Mouse (Mus musculus) gastrocnemius, postnatal 4 days (tissue): ENCODE results near the gene Ermp1. TPM values are rescaled to one million over a fixed set of nuclear protein-coding genes. Genes with fewer than 3 reads are reported as not detected.
"Not testable (repeated sequence)": the region's sequence is repeated elsewhere in the genome, so short reads cannot be mapped to it uniquely, and the experiment has no call there.

Experiments
- DNase-seq, 2 experiments: peaks; one replicate each; pipeline ENCODE4 v3.0.0; 2021 to 2022; ENCODE audit warnings: low spot score in 2 of 2, mixed read lengths in 2 of 2
- total RNA-seq, 2 experiments: library from RNA; stranded (reverse); gene quantifications; 2 replicates each; pipeline ENCODE4 v1.2.3; 2021

Ermp1 gene
- total RNA-seq, 2 experiments from 2014 or later = 11.5 to 13.0 TPM

- no peak for DNase-seq
Observed at GRCm38 (mm10) chr19:29603548-29604353, 44.5 kb downstream of the Ermp1 start.

DNA sequence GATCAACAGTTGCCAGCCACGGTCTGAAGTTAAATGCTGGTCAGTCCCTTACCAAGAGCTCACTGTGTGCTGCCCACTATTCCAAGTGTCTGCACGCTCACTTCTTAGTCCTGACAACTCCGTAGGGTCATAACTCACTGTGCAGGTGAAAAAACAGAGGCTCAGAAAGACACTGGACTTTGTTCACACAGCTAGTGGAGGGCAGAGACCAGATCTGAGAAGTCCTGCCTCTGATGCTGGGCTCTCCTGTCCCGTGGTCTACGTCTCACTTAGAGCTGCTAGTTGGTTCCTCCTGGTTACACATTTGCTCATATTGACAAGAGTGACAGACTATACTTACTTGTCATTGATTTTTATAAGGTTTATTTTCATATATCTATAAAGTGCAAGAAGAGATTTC, 49.2 kb downstream of the Ermp1 start:
- DNase-seq = no peak

GRCm38 (mm10) chr19:29596985-29597384, 51.2 kb downstream of the Ermp1 start:
- no peak for DNase-seq

GRCm38 (mm10) chr19:29596276-29596675, 51.9 kb downstream of the Ermp1 start:
- no peak for DNase-seq

DNA sequence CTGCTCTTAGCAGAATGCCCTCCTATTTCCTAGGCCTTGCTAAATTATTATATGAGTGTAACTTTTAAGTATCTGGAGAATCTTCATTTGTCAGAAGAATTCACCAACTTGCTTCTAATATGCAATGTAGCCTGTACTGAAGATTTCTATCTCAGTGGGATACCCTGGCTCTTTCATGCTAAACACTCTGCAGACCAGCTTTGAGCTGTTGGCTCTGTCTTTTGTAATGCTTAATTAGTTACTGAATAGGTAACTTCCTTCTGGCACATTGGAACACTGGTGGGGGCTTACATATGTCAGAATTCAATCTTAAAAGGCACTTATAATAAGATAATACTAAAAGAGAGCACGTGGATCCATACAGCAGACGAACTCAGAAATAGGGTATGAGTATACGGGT, 54.4 kb downstream of the Ermp1 start:
- not testable (repeated sequence) for DNase-seq

GRCm38 (mm10) chr19:29583734-29584133, 64.5 kb downstream of the Ermp1 start:
- DNase-seq = no peak

DNA sequence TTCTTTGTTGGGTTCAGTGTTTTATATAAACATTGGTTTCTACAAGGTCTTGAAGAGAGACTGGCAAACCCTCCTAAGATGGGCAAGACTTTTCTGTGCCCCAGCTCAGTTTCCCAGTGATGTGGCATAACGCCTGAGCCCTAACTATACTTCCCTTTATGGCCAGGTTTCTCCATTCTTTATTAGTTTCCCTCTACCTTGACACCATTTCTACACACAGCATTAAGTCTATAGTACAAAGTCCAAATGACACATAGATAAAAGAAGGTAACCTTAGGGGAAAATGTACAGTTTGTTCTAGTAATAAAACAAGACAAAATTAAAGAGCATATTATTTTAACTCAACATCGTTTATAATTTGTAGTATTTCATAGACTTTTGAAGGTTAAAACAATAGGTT, 65.8 kb downstream of the Ermp1 start:
- no peak for DNase-seq

DNA sequence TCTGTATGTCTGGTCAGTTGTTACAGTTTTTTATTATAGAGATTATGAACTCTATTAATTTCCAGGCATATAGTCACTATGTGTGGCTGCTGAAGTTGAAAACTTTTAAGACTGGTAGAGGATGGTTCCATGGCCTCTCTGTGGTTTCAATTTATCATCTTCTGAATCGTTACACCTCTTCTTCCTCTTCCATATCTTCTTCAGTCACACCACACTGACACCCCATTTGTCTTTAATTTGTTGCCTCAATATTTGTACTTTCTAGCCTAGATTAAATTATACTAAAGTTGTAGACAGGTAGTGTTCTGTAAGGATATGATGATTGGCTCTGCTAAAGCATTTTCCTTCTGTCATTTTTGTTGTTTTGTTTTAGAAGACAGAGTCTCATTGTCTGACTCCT, 81.7 kb downstream of the Ermp1 start:
- DNase-seq = no peak

DNA sequence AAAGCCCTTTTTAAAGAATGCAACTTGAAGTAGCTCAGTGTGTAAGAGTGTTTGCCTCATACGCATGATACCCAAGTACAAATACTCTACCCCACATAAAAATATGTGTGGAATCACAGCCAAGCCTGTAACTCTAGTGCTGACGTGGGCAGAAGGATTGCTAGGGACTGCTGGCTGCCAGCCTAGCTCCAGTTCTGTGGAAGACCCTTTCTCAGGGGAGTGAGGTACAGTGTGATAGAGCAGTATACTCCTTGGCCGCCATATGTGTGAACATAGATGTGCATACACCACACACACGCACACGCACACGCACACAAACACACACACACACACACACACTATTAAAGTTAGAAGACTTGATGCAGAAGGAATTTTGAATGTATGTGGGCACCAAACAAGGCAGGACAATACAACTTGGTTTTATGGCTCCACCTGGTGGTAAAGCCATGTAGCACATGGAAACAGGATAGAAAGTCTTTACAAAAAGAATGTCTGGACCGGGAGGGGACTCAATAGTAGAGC, 84.9 kb downstream of the Ermp1 start:
- DNase-seq = peak; percentile 20 to 60

DNA sequence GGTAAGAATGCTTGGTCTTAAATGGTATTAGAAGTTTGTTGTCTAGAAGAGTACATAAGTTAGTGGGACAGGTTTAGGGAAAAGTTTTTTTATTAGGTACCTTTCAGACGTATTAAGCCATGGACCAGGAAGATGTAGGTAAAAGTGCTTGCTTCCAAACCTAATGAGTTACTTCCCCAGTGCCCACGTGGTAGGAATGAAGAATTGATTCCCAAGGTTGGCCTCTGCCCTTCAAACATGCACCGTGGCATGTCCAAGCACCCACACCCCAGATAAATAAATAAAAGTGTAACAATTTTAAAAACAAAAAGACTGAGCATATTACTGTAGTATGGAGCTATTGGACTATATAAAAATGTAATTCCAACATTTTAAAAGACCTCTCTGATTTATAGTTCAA, 85.6 kb downstream of the Ermp1 start:
- DNase-seq = no peak

DNA sequence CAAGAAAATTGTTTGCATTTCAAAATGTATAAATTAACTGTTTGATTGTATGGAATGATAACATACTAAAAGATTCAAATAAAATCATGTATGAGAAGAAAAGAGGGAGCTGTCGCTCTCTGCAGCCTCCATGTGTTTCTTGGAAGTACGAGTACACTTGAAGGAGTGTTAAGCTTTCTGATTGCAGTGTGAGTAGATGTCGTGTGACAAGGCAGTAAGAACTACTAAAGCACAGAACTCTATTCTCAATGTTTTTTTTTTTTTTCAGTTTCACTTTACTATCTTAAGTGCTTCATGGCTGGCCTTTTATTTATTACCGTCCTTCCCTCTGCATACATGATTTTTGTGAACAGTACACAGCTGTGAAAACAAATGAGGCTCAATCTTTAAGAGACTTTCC, 86.0 kb downstream of the Ermp1 start:
- DNase-seq = no peak

Other genes with a start within 250 kb of the Ermp1 start
- gene Pdcd1lg2, start 237.5 kb downstream of the Ermp1 start, total RNA-seq = not detected
- 10 to 100 TPM; 34.2 to 40.2 TPM for gene Ric1, start 126.1 kb downstream of the Ermp1 start, total RNA-seq
- gene Mlana, start 49.4 kb upstream of the Ermp1 start, total RNA-seq = under 1 TPM in 1 of 2 experiments, not detected in 1; 0.39 TPM
- gene 9930021J03Rik, start 157.6 kb upstream of the Ermp1 start, total RNA-seq = 10 to 100 TPM; 19.2 to 22.3 TPM
- 10 to 100 TPM; 10.2 to 12.4 TPM for gene Ranbp6, start 164.6 kb upstream of the Ermp1 start, total RNA-seq